Mouse (Mus musculus) limb, embryonic 10.5 days (tissue): ENCODE measurements at regions not wholly inside any gene's neighbourhood (a gene's known extent, or its start where the extent isn't known, plus 50 kb on each side); places are given as distances from the start of the nearest gene placed in this dataset.

ENCODE experiments used
- DNase-seq: peaks from one replicate; pipeline ENCODE4 v3.0.0-alpha.2; 2017; ENCODE audit warnings: low spot score
- H3K27ac ChIP-seq: fragments of 300-500 bp; sonication (generic); 2 replicates; pipeline ENCODE4 v1.5.1; 2016; ENCODE audit warnings: mild to moderate bottlenecking
- H3K27me3 ChIP-seq: fragments of 300-500 bp; sonication (generic); 2 replicates; pipeline ENCODE4 v1.6.1; 2016; ENCODE audit warnings: low read depth, mild to moderate bottlenecking; ENCODE audit not compliant: poor library complexity, severe bottlenecking
- H3K36me3 ChIP-seq: fragments of 300-500 bp; sonication (generic); 2 replicates; pipeline ENCODE4 v1.6.1; 2016; ENCODE audit warnings: mild to moderate bottlenecking, moderate library complexity
- H3K4me1 ChIP-seq: fragments of 300-500 bp; sonication (generic); 2 replicates; pipeline ENCODE4 v1.6.1; 2016
- H3K4me3 ChIP-seq: fragments of 300-500 bp; sonication (generic); 2 replicates; pipeline ENCODE4 v1.5.1; 2016; ENCODE audit warnings: mild to moderate bottlenecking, moderate library complexity
- H3K9me3 ChIP-seq: fragments of 300-500 bp; sonication (generic); replicated peaks from 2 replicates; pipeline ENCODE4 v1.6.1; 2016; ENCODE audit warnings: mild to moderate bottlenecking
- WGBS: fragments of 180-500 bp; shearing (Covaris S2); methylation state at CpG from one replicate; pipeline ENCODE4 v1.1.7; 2016; 5-methylcytosine and 5-hydroxymethylcytosine counted together

GRCm38 (mm10) chr16:77945442-77945841 lies 343.5 kb upstream of the Gm11146 start:
- no peak overlapping the region for H3K27ac ChIP-seq
- no peaks in the 10 kb centered on the region for H3K27me3 ChIP-seq
- WGBS = 76% methylated on average over 2 of the region's 2 CpGs
- DNase-seq = no peak
- no peak overlapping the region for H3K4me3 ChIP-seq
- H3K4me1 ChIP-seq = no peaks in the 10 kb centered on the region
- no peaks in the 10 kb centered on the region for H3K9me3 ChIP-seq
- H3K36me3 ChIP-seq = no peaks in the 10 kb centered on the region

GRCm38 (mm10) chr16:77931025-77931723 lies 329.3 kb upstream of the Gm11146 start:
- 86% methylated on average over 9 of the region's 9 CpGs for WGBS
- H3K36me3 ChIP-seq = no peaks in the 10 kb centered on the region

GRCm38 (mm10) chr16:77914160-77915070 lies 312.5 kb upstream of the Gm11146 start:
- H3K36me3 ChIP-seq = no peaks in the 10 kb centered on the region
- peak; percentile 39 for DNase-seq
- H3K4me1 ChIP-seq = peaks cover 22% of the 10 kb centered on the region
- no peaks in the 10 kb centered on the region for H3K9me3 ChIP-seq
- peak overlapping the region; percentile 53; the same call in 1 of the 2 replicates for H3K27ac ChIP-seq
- no peak overlapping the region; the same call in 1 of the 2 replicates for H3K4me3 ChIP-seq
- no peaks in the 10 kb centered on the region for H3K27me3 ChIP-seq
- 43% methylated on average over 6 of the region's 6 CpGs for WGBS

More at GRCm38 (mm10) chr16:77931025-77931723, 329.3 kb upstream of the Gm11146 start:
- DNase-seq = no peak
- Histone ChIP-seq H3K27me3 (no peaks in the 10 kb centered on the region), H3K4me1 (no peaks in the 10 kb centered on the region), H3K9me3 (no peaks in the 10 kb centered on the region), H3K27ac (no peak overlapping the region), H3K4me3 (no peak overlapping the region)

GRCm38 (mm10) chr16:77894247-77894646 lies 292.4 kb upstream of the Gm11146 start:
- no peak for DNase-seq
- Histone ChIP-seq H3K27ac (no peak overlapping the region), H3K36me3 (no peaks in the 10 kb centered on the region), H3K27me3 (no peaks in the 10 kb centered on the region), H3K4me1 (no peaks in the 10 kb centered on the region), H3K4me3 (no peak overlapping the region), H3K9me3 (no peaks in the 10 kb centered on the region)
- WGBS = 71% methylated on average over 2 of the region's 2 CpGs

- Histone ChIP-seq H3K27me3 (no peaks in the 10 kb centered on the region), H3K4me1 (no peaks in the 10 kb centered on the region)
Observed at GRCm38 (mm10) chr16:77893690-77894089, 291.8 kb upstream of the Gm11146 start.

GRCm38 (mm10) chr16:77892731-77893130 lies 290.8 kb upstream of the Gm11146 start:
- Histone ChIP-seq H3K4me3 (no peak overlapping the region), H3K36me3 (no peaks in the 10 kb centered on the region), H3K9me3 (no peaks in the 10 kb centered on the region), H3K27me3 (no peaks in the 10 kb centered on the region), H3K4me1 (no peaks in the 10 kb centered on the region), H3K27ac (no peak overlapping the region)
- 85% methylated on average over 2 of the region's 2 CpGs for WGBS
- DNase-seq = no peak

More at GRCm38 (mm10) chr16:77893690-77894089, 291.8 kb upstream of the Gm11146 start:
- 75% methylated on average over 2 of the region's 2 CpGs for WGBS
- no peak overlapping the region for H3K27ac ChIP-seq
- H3K4me3 ChIP-seq = no peak overlapping the region
- H3K36me3 ChIP-seq = no peaks in the 10 kb centered on the region
- no peaks in the 10 kb centered on the region for H3K9me3 ChIP-seq
- DNase-seq = no peak

GRCm38 (mm10) chr16:77889348-77889747 lies 287.5 kb upstream of the Gm11146 start:
- Histone ChIP-seq H3K4me3 (no peak overlapping the region), H3K4me1 (no peaks in the 10 kb centered on the region), H3K36me3 (no peaks in the 10 kb centered on the region), H3K9me3 (no peaks in the 10 kb centered on the region), H3K27ac (no peak overlapping the region), H3K27me3 (no peaks in the 10 kb centered on the region)
- WGBS = 95% methylated on average over 11 of the region's 11 CpGs
- no peak for DNase-seq

- Histone ChIP-seq H3K4me3 (no peak overlapping the region), H3K4me1 (no peaks in the 10 kb centered on the region), H3K27ac (no peak overlapping the region), H3K36me3 (no peaks in the 10 kb centered on the region), H3K27me3 (no peaks in the 10 kb centered on the region), H3K9me3 (no peaks in the 10 kb centered on the region)
- no peak for DNase-seq
- WGBS = 77% methylated on average over 15 of the region's 15 CpGs
Observed at GRCm38 (mm10) chr16:77885060-77885679, 283.3 kb upstream of the Gm11146 start.

- H3K4me1 ChIP-seq = no peaks in the 10 kb centered on the region
- H3K36me3 ChIP-seq = no peaks in the 10 kb centered on the region
- no peak overlapping the region for H3K4me3 ChIP-seq
- no peaks in the 10 kb centered on the region for H3K9me3 ChIP-seq
- WGBS = 93% methylated on average over 9 of the region's 9 CpGs
- H3K27ac ChIP-seq = no peak overlapping the region
- H3K27me3 ChIP-seq = no peaks in the 10 kb centered on the region
- DNase-seq = no peak
Observed at GRCm38 (mm10) chr16:77884495-77884894, 282.6 kb upstream of the Gm11146 start.

GRCm38 (mm10) chr16:77877006-77877405 lies 275.1 kb upstream of the Gm11146 start:
- no peaks in the 10 kb centered on the region for H3K4me1 ChIP-seq
- no peaks in the 10 kb centered on the region for H3K27me3 ChIP-seq
- no peak overlapping the region for H3K27ac ChIP-seq
- H3K9me3 ChIP-seq = no peaks in the 10 kb centered on the region
- DNase-seq = no peak
- no peaks in the 10 kb centered on the region for H3K36me3 ChIP-seq
- WGBS = 90% methylated on average over 1 of the region's 1 CpGs
- H3K4me3 ChIP-seq = no peak overlapping the region

- Histone ChIP-seq H3K9me3 (no peaks in the 10 kb centered on the region), H3K27me3 (no peaks in the 10 kb centered on the region), H3K4me1 (no peaks in the 10 kb centered on the region), H3K27ac (no peak overlapping the region), H3K36me3 (no peaks in the 10 kb centered on the region), H3K4me3 (no peak overlapping the region)
- DNase-seq = no peak
- 92% methylated on average over 5 of the region's 5 CpGs for WGBS
Observed at GRCm38 (mm10) chr16:77863246-77863645, 261.4 kb upstream of the Gm11146 start.

GRCm38 (mm10) chr16:77852066-77852781 lies 250.3 kb upstream of the Gm11146 start:
- 92% methylated on average over 6 of the region's 6 CpGs for WGBS
- DNase-seq = no peak
- no peaks in the 10 kb centered on the region for H3K36me3 ChIP-seq
- H3K9me3 ChIP-seq = no peaks in the 10 kb centered on the region
- H3K4me1 ChIP-seq = no peaks in the 10 kb centered on the region
- no peak overlapping the region for H3K27ac ChIP-seq
- H3K27me3 ChIP-seq = no peaks in the 10 kb centered on the region
- no peak overlapping the region for H3K4me3 ChIP-seq
